Mouse (Mus musculus): ENCODE results near the gene Atp11a. TPM values are rescaled to one million over a fixed set of nuclear protein-coding genes. Genes with fewer than 3 reads are reported as not detected.

Gene Atp11a
- polyA plus RNA-seq, 1 experiment: not detected

DNA sequence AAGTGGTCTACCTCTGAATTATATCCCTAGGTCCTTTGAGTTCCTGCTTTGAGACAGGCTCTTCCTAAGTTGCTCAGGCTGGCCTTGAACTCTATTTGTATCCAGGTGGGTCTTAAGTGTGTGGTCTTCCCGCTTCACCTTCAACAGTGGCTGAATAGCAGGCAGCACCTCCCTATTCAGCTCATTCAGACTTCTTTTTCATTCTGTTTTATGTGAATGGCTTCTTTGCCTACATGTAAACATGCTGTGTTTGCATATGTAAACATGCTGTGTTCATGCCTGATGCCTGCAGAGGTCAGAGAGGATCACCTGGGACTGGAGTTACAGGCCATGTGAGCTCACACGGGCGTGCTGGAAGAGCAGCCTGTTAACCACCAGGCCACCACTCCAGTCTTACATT lies 3.1 kb downstream of the Atp11a start:
- no peak for TF ChIP-seq GATA1 (IDR thresholded peaks at IDR 0.05; ENCODE audit: low read length)

DNA sequence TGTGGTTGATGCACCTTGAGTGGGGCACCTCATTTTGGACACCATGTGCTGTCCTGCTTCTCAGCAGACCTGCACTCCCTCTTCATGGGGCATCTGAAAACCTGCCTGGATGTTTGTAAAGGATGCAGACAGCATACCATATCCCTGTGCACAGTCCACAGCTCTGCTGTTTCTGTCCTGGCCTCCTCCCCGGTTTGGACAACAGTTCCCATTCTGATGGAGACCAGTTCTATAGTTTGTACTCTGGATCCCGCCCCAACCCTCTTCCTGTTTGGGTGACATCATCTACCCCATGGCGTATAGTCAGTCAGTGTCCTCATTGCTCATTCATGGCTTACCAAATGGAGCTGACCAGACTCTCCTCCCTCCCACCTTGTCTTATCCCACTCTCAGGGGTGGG lies 5.1 kb downstream of the Atp11a start:
- no peak for TF ChIP-seq GATA1 (IDR thresholded peaks at IDR 0.05; ENCODE audit: low read length)

DNA sequence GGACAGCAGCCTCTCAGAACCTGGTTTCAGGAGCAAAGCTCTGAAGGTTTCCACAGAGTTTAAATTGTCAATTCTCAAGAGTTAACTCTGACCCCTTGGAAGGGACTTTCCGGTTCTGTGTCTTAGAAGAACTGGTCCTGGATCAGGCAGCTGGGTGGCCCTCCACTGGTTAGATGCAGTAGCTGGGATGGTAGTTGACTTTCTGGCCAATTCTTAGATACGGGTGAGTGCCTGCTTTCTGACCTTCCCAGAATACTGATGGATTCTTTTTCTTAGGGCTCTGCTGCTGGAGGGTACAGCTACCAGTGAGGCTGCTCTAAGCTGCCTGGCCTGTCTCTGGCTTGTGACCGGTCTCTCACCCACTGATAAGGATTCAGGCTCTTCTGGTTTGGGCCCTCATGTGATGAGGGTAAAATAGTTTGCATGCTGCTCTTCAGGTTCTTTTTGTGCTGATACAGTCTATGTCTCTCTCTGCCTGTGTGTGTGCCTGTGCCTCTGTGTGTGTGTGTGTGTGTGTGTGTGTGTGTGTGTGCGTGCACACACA lies 6.8 kb downstream of the Atp11a start:
- TF ChIP-seq GATA1 (IDR thresholded peaks at IDR 0.05; ENCODE audit: low read length): no peak

DNA sequence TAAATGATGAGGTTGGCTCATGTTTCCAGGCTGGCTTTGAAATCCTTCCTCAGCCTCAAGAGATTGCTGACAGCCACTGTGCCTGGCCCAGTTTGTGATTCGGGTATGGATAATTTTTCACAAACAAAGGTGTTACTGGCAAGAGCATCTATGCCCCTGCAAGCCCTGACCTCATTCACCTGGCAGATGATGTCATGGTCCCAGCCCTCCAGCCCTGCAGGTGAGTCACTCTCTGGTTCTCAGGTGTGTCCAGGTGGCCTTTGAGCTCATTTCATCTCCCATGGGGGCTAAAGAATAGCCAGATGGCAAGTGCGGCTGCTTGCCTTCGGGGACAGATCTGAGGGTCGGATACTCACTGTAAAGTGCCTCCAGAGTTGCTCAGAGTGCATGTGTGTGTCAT lies 8.2 kb downstream of the Atp11a start:
- TF ChIP-seq GATA1 (IDR thresholded peaks at IDR 0.05; ENCODE audit: low read length): no peak

DNA sequence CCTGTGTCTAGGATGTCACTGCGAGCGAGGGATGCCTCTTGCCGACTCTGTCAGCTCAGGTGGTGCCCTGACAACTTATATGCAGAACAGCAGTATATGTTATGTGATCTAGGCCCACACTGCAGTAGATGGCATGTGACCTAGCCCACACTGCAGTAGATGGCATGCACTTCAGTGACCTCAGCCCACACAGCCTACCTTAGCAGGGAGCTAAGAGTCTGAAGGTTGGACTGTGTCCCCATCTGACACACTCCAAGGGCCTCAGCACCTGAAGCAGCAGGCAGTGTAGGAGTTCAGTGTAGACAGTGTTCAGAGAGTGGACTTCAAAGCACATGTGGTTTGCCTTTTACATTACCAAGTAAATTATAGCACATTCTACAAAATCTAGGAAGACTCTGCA lies 10.4 kb downstream of the Atp11a start:
- no peak for TF ChIP-seq GATA1 (IDR thresholded peaks at IDR 0.05; ENCODE audit: low read length)

DNA sequence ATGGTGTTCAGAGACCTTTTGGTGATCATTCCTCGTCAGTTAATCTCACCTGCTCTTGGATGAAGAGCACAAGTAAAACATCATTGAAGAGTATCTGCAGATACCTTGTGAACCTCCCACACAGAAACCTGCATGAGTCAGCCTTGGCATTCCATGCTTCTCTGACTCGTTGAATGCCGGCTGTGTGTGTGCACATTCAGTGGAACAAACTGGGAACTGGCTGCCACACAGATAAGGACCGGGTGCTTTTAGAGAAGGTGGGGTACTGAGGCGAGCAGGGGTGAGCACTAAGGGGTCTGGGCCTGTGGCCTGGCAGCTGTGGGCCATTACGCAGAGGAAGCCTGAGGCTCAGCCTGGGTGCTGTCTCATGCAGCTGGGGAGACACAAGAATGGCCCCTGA lies 11.9 kb downstream of the Atp11a start:
- TF ChIP-seq GATA1 (IDR thresholded peaks at IDR 0.05; ENCODE audit: low read length): no peak

DNA sequence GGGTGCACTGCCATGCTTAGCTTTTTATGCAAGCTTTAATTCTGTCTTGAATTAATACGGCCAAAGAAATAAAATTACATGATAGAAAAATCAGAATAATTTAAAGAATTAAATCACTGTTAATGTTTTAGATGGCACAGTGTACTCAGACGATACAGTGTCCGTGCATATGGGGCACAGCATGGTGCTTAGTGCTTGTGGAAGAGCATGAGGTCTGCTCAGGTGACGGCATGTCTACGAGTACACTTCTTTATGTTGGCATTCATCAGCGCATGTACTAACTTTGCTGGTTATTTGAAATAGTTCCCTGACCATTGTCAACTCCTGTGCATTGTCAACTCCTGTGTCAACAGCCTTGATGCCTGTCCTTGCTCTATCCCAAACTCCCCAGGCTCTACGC lies 12.5 kb downstream of the Atp11a start:
- TF ChIP-seq GATA1 (IDR thresholded peaks at IDR 0.05; ENCODE audit: low read length): no peak

DNA sequence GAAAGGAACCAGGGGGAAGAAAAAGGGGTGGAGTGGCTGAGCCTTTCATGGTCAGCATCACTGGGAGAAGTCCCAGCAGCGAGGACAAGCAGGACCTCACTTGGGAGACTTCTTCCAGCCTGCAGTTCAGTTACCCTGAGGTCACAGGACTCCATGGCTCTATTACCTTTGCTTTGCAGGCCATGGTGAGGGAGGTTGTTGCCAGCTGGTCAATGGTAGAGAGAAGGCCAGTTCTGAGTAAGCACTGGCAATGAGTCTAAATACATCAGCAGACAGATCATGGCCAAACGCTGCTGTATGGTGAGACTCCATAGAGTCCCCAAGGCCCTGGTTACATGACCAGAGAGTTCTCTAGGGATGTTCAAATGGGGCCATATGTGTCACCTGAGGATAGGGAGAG lies 15.5 kb downstream of the Atp11a start:
- no peak for TF ChIP-seq GATA1 (IDR thresholded peaks at IDR 0.05; ENCODE audit: low read length)

DNA sequence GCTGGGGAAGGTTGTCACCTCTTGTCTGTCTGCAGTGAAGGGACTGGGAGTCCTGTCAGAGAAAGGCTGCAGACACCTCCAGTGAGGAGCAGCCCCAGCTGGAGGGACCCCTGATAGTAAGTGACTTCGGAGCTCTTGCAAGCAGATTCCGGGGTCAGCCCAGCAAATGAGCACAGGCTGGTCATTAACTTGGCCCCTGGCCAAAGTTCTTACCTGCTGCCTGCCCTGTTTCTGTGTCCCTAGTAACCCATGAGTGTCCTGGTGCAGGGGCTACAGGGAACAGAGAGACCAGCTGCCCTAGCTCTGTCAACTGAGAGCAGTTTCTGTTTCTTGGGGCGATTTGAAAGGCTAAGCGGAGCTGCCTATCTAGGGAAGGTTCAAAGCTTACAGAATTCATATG lies 17.1 kb downstream of the Atp11a start:
- no peak for TF ChIP-seq GATA1 (IDR thresholded peaks at IDR 0.05; ENCODE audit: low read length)

DNA sequence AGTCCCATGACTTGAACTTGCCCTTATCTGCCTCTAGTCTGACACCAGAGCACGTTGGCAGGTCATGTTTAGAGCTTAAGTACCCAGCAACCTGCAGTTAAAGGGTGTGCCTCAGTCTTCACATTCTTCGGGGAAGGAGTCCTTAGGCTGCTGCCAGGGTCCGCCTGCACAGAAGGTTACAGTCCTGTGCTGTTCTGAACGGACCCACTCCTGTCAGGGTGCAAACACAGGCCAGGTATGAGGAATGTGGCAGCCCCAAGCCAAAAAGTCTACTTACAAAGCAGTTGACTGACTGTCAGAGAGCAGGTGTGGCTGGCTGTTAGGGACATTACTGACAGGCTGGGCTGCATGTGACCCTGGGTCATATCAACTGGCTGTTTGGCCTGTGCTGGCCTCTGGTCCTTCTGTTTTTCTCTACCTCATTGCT lies 18.1 kb downstream of the Atp11a start:
- no peak for TF ChIP-seq GATA1 (IDR thresholded peaks at IDR 0.05; ENCODE audit: low read length)

DNA sequence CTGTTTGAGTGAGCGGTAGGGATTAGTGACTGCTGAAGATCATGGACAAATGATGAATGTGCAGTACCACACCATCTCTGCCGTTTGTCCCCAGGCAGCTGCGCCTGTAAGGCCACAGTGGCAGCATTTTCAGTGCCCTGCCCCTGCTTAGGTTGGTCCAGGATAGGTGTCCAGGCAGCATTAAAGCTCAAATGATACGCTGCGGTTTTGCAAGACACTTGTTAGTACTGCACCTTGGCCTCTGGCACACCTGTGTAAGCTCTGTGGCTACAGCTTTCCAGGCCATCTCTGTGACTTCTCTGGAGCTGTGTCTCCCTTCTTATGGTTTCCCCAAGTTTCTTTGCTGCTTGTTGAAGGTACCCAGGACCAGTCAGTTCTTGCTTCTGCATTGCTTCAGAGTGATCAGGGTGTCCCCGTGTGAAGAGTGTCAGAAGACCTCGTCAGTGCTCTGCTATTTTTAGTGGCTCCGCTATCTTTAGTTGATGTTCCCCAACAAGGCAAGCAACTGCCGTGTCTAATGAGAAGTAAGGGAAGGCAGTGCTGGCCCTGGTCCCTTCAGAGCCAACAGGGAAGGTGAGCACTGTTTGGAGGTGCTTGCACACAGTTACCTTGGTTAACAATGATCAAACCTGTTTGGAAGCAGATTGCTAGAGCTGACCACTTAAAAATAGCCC lies 18.6 kb downstream of the Atp11a start:
- no peak for TF ChIP-seq GATA1 (IDR thresholded peaks at IDR 0.05; ENCODE audit: low read length)

DNA sequence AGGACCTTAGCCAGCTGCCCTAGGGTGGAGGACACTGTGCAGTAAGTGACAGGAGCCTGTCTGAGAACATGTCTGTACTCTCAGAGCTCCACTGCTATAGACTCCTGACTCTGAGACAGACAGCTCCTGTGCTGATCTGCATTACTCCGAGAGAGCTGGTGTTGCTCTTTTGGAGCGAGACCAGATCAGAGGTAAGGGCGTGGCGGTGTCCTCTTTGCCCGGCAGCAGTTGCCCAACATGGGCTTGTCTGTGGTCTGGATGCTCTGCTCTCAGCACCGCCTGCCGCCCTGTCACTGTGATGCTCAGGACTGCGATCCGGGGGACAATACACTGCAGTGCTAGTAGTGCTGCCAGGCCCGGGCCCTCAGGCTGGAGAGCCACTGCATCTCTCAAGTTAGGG lies 19.4 kb downstream of the Atp11a start:
- TF ChIP-seq GATA1 (IDR thresholded peaks at IDR 0.05; ENCODE audit: low read length): no peak

DNA sequence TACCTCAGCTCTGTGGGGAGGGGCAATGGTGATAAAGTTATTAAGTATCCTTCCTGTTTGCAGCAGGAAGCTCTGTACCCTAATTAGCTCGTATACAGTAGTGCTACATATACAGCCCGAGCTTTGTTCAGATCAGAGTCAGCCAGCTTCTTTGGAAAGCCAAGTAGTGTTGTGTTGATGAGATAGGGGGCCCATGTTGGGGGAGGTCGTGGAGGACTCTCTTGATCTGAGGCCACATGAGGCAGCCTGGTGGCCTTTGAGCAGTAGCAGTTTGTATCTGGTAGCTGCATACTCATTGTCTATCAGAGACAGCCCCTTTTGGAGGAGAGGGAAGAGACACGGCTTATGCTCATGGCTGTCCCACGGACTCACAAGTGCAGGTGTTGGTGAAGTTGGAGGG lies 20.4 kb downstream of the Atp11a start:
- no peak for TF ChIP-seq GATA1 (IDR thresholded peaks at IDR 0.05; ENCODE audit: low read length)

DNA sequence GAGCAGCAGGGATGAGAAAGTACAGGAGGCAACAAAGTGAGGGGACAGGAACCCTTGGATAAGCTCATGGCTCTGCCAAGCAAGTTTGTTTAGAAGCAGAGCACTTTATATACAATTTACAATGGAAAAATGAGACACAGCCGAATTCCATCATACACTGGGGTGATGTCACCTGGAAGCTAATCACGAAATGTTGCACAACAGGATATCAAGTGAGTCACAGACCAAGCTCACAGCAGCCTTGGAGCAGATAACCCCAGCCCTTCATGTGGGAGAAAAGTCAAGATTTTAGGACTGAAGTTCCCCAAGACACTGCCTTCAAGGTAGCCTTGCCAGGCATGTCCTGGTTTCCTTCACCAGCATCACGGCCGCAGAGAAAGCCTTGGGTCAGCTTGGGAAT lies 22.7 kb downstream of the Atp11a start:
- TF ChIP-seq GATA1 (IDR thresholded peaks at IDR 0.05; ENCODE audit: low read length): no peak

DNA sequence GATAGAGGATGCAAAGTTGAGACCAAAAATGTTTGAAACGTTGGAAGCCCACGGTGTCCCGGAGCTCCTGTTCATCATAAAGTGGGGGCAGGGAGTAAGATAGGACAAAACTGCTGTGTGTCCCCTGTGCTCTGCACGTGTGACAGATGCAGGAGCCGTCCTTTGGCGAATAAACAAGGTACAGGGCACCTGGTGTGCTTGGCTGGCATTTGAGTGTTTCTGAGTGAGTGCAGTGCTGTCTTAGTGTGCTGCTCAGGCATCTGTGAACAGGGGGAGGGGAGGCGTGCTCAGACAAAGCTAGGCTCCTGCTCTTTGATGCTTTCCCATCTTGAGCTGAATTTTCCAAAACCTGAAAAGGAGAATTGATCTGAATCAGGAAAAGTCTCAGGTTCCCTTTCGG lies 28.7 kb downstream of the Atp11a start:
- TF ChIP-seq GATA1 (IDR thresholded peaks at IDR 0.05; ENCODE audit: low read length): no peak

DNA sequence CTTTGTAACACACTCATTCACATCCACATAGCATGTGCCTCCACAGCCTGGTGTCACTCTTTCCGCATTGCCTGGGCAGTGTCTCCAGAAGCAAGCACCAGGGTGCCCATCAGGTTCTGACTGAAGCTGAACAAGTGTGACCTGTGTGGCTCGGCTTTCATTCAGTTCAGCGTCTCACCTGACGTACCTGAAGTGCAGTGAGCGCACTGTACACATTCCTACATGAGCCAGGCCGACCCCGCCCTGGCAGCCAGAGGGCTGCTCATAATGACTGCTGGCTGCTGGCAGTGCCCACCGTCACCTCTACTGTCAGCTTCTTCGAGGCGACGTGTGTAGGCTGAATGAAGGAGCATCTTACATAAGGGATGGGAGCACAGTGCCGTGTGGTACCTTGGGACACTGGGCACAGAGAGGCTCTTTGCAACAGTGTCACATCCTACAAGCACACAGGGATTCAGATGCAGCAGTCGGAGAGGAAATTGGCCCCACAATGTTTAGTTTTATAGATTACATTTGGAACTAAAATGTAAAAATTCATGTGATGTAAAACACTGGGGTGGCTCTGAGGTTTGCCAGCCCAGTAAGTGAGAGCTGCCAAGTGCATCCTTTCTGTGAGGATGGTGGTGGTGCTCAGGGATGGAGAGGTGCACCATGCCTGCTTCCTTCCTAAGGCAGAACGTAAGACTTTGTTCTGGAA lies 29.6 kb downstream of the Atp11a start:
- no peak for TF ChIP-seq GATA1 (IDR thresholded peaks at IDR 0.05; ENCODE audit: low read length)

DNA sequence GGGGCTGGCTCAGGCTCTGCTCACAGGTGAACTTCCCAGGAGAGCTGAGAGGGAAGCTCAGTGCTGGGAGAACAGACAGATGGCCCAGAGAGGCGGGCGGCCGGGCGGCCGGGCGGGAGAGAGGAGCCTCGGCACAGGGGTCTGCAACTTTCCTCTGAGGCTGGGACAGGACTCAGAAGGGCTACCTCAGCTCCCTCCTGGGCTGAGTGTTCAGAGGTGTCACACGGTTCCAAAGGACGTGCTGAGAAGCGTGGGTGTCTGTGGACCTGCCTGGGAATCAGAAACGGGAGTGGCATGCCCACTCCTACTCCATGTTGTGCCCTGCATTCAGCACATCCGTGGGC lies 30.1 kb downstream of the Atp11a start:
- TF ChIP-seq GATA1 (IDR thresholded peaks at IDR 0.05; ENCODE audit: low read length): no peak

All from G1E-ER4 (cell line).